Mouse (Mus musculus) E14TG2a.4 (cell line): ENCODE data around the gene Maml3.

Experiments used
- H3K27me3 ChIP-seq: 2 replicates; pipeline ENCODE4 v1.6.1; 2014; ENCODE audit warnings: low read length, control low read depth; ENCODE audit not compliant: insufficient read depth
- H3K36me3 ChIP-seq: 2 replicates; pipeline ENCODE4 v1.6.1; 2014; ENCODE audit warnings: low read length, control low read depth; ENCODE audit not compliant: insufficient read depth
- H3K4me1 ChIP-seq: replicated peaks from 2 replicates; pipeline ENCODE4 v1.6.1; 2014; ENCODE audit warnings: low read depth, low read length, control low read depth
- H3K4me3 ChIP-seq: replicated peaks from 2 replicates; pipeline ENCODE4 v1.5.1; 2014; ENCODE audit warnings: mild to moderate bottlenecking, low read length
- H3K9me3 ChIP-seq: 2 replicates; pipeline ENCODE4 v1.6.1; 2014; ENCODE audit warnings: low read length, control low read depth
- CTCF ChIP-seq: conservative IDR thresholded peaks from 2 replicates; pipeline ENCODE4 v1.5.1; 2014; ENCODE audit warnings: low read length
- NANOG ChIP-seq: IDR thresholded peaks from 2 replicates; pipeline ENCODE4 v1.6.1; 2014; ENCODE audit warnings: borderline replicate concordance, low read length, mixed read lengths
- POU5F1 ChIP-seq: IDR thresholded peaks from 2 replicates; pipeline ENCODE4 v1.6.1; 2014; ENCODE audit warnings: low read length, borderline replicate concordance

Maml3 gene

DNA sequence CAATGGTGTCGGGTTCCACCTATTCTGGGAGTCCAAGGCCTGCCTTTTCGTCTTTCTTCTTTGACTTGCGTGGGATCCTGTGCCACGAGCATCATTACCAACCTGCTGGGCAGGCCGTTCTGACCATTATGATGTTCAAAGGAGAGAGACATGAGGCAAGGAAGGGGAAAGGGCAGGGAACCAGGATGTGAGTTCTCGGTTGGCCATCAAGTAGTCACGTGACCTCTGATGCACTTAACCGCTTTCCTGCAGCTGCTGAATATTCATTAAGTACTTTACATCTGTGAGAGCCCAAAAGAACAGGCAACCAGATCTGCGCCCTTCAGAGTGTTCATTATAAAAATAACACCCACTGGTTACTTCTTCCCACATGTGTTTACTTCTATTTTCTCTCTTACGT is 411.7 kb downstream of the Maml3 start:
- peaks cover 19% of the 10 kb centered on the region for H3K4me1 ChIP-seq

DNA sequence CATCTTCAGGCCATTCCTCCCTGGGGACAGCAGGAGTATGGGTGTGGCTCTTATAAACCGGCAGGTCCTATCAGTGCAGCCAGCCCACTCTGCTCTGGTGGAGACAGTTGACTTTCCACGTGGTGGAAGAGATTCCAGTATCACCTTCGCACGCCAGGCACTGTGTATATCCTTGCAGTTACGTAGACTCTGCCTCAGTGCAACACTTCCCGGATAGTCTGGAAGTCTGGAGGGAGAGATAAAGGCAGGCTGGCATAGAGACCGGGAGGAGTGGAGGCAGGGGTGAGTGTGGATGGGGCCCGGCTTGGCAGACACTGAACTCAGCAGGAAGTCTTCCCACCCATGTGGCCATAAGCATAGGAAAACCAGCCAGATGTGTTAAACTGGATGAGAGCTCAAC is 416.2 kb downstream of the Maml3 start:
- Histone ChIP-seq H3K9me3 (no peaks in the 10 kb centered on the region), H3K4me3 (no peak overlapping the region), H3K4me1 (peaks cover 15% of the 10 kb centered on the region), H3K27me3 (peaks cover 24% of the 10 kb centered on the region), H3K36me3 (no peaks in the 10 kb centered on the region)
- TF ChIP-seq CTCF, result no peak
- no peak for TF ChIP-seq POU5F1
- no peak for TF ChIP-seq NANOG

More for the DNA sequence above, 411.7 kb downstream of the Maml3 start:
- Histone ChIP-seq H3K9me3 (no peaks in the 10 kb centered on the region), H3K27me3 (peaks cover 36% of the 10 kb centered on the region), H3K36me3 (no peaks in the 10 kb centered on the region), H3K4me3 (no peak overlapping the region)
- TF ChIP-seq POU5F1 (no peak), CTCF (no peak), NANOG (no peak)

DNA sequence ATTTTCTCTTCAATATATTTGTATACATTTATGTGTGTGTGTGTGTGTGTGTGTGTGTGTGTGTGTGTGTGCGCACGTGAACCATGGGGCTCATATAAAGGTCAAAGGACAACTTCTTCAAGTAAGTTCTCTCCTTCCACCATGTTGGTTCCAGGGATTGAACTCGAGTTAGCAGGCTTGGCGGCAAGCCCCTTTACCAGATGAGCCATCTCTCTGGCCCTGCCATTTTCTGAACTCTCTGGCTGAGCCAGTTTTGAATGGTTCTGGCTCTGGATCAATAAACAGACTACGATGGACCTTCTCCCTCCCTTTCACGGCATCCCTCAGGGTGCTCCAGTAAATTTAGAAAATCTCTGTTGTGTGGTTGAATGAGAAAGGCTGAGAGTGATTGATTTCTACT is 418.1 kb downstream of the Maml3 start:
- Histone ChIP-seq H3K4me1 (peaks cover 9% of the 10 kb centered on the region), H3K9me3 (no peaks in the 10 kb centered on the region), H3K36me3 (no peaks in the 10 kb centered on the region), H3K4me3 (no peak overlapping the region), H3K27me3 (peaks cover 22% of the 10 kb centered on the region)
- no peak for TF ChIP-seq POU5F1
- no peak for TF ChIP-seq NANOG
- no peak for TF ChIP-seq CTCF

DNA sequence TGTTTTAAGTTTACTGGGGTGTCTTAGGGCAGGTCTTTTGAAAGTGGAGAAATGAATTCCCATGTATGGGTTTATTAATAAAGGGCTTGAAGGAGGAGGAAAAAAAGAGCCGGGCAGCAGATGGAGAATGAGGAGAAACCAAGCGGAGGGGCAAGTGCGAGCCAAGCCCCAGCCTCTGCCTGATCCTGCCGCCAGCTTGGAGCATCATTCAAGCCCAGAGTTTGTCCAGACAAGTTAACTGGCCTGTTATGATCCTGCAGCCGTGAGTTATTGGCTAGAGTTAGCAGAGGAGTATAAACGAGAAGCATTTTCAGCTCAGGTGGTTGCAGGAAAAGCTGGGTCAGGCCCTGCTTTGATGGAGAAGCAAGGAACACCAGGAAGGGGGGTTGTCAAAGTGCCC is 418.6 kb downstream of the Maml3 start:
- TF ChIP-seq NANOG (no peak), POU5F1 (no peak), CTCF (no peak)
- no peaks in the 10 kb centered on the region for H3K36me3 ChIP-seq
- H3K4me3 ChIP-seq, result no peak overlapping the region
- H3K27me3 ChIP-seq, result peaks cover 21% of the 10 kb centered on the region
- no peaks in the 10 kb centered on the region for H3K9me3 ChIP-seq
- H3K4me1 ChIP-seq, result peaks cover 9% of the 10 kb centered on the region

DNA sequence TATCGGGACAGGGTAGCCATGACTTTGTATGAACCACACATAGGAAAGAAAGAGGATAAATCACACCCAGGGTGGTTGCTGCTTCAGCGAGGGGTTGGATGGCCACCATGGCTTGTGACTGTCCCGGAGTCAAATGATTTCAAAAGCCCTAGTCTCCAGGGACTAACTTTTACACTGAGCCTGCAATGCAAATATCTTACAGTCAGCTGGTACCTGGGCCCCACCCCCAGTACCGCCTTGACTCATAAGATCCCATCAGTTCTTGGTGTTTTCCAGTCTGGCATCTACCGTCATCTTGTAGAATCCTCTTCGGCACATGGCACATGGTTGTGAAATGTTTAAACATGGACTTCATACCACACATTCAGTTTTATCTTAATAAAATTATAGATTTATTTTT is 419.3 kb downstream of the Maml3 start:
- H3K9me3 ChIP-seq, result no peaks in the 10 kb centered on the region
- H3K27me3 ChIP-seq, result peaks cover 19% of the 10 kb centered on the region
- H3K36me3 ChIP-seq, result no peaks in the 10 kb centered on the region
- TF ChIP-seq POU5F1 (no peak), NANOG (no peak), CTCF (no peak)
- H3K4me3 ChIP-seq, result no peak overlapping the region
- peaks cover 7% of the 10 kb centered on the region for H3K4me1 ChIP-seq

DNA sequence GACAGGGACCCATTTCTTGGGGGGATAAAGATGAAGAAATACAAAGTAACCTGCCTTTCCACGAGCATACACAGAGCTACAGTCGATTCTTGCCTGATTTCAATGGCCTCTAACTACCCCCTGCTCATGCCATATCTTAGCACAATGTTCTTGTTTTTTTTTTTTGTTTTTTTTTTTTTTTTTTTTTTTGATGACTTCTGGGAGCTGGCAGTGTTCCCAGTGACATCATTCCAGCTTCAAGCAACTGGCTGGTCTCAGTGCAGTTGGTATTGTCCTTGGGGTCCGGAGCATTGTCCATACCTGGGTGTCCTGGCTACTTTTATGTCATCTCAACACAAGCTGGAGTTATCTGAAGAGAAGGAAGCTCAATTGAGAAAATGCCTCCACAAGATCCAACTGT is 429.9 kb downstream of the Maml3 start:
- peaks cover 25% of the 10 kb centered on the region for H3K27me3 ChIP-seq
- H3K9me3 ChIP-seq, result peaks cover 13% of the 10 kb centered on the region; the same call in 1 of the 2 replicates
- no peaks in the 10 kb centered on the region for H3K36me3 ChIP-seq
- TF ChIP-seq POU5F1, result no peak
- no peak for TF ChIP-seq NANOG
- TF ChIP-seq CTCF, result no peak
- H3K4me3 ChIP-seq, result no peak overlapping the region
- peaks cover 28% of the 10 kb centered on the region for H3K4me1 ChIP-seq

DNA sequence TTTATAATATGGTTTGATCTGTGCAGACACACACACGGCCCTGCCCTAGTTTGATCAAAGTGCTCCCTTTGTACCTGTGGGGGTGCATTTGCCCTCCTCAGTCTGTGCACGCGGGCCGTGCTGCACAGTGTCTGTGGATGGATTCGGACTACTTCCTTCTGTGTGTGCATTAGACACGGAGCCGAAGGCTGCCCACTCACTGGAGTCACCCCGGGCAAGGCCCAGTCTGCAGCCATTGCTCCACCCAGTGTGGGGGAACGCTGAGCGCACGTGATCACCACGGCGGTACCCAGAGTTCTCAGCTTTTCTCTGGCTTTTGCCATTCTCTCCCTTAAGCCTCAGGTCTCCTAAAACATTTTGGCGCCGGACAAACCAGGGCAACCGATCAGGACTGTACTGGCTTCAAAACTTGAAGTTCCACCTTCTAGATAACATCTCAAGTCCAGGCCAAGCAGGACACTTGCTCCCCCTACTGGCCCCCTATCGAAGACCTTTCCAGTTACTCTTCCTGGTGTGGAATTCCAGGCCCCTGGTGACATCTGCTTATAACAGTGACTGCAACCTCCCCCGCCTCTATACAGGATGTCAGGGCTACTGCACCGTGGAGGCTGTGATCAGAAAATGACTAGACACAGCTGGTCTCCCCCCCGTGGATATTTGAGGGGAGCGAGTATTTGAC is 431.3 kb downstream of the Maml3 start:
- peaks cover 18% of the 10 kb centered on the region for H3K27me3 ChIP-seq
- peaks cover 13% of the 10 kb centered on the region; the same call in 1 of the 2 replicates for H3K9me3 ChIP-seq
- no peak for TF ChIP-seq POU5F1
- TF ChIP-seq CTCF, result peak; percentile 55
- H3K36me3 ChIP-seq, result no peaks in the 10 kb centered on the region
- H3K4me1 ChIP-seq, result peaks cover 34% of the 10 kb centered on the region
- peak overlapping the region; percentile 49 for H3K4me3 ChIP-seq

DNA sequence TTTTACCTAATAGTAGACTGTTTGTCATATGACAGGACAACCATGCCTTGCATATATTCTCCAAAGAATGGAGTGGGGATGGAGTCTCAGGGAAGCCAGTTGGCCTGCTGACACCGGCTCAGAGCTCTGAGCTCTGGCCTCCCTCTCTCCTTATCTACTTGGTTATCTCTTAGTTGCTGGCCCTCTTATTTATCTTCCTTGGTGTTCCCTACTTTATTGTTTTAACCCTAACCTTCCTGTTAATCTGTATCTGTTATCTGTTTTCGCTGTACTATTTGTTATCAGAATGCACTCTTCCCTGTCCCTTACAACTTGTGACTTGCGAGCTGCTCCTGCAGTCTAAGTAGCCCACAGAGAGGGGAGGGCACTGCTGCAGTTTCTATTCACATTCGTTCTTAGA is 432.2 kb downstream of the Maml3 start:
- H3K27me3 ChIP-seq, result peaks cover 18% of the 10 kb centered on the region
- H3K36me3 ChIP-seq, result no peaks in the 10 kb centered on the region
- H3K4me1 ChIP-seq, result peaks cover 43% of the 10 kb centered on the region
- H3K4me3 ChIP-seq, result no peak overlapping the region
- H3K9me3 ChIP-seq, result peaks cover 13% of the 10 kb centered on the region; the same call in 1 of the 2 replicates
- TF ChIP-seq POU5F1 (no peak), CTCF (no peak), NANOG (no peak)

DNA sequence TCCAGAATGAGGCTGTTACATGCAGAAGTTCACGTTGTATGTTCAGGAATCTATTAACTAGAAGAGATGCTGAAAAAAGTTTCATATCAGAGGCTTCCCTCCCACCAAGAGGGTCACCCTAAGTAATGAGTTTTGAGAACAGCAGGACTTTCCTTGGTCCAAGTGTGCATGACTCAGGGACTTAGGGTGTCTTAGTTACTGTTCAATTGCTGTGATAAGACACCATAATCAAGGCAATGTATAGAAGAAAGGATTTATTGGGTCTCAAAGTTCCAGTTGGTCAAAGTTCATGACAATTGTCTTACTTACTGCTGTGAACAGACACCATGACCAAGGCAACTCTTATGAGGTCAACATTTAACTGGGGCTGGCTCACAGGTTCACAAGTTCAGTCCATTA is 433.8 kb downstream of the Maml3 start:
- Histone ChIP-seq H3K36me3 (no peaks in the 10 kb centered on the region), H3K4me1 (peaks cover 44% of the 10 kb centered on the region), H3K4me3 (no peak overlapping the region), H3K9me3 (peaks cover 13% of the 10 kb centered on the region; the same call in 1 of the 2 replicates), H3K27me3 (0 out of 2 replicates have a peak, but pooled peaks cover 9% of the 10 kb centered on the region)
- TF ChIP-seq NANOG, result no peak
- TF ChIP-seq POU5F1, result no peak
- TF ChIP-seq CTCF, result no peak
